Mouse (Mus musculus) liver, adult 2 months (tissue): Measurements from ENCODE around the gene Gabra6.

Experiments
- CTCF ChIP-seq: fragments of 200-500 bp; IDR thresholded peaks from 2 replicates; pipeline ENCODE4 v1.5.1; 2011; ENCODE audit warnings: low read depth, low read length, control low read depth
- POLR2A ChIP-seq: fragments of 200-500 bp; IDR thresholded peaks from 2 replicates; pipeline ENCODE4 v1.6.1; 2011; ENCODE audit warnings: low read length, control low read depth; ENCODE audit not compliant: insufficient read depth; ENCODE audit errors: extremely low read depth

DNA sequence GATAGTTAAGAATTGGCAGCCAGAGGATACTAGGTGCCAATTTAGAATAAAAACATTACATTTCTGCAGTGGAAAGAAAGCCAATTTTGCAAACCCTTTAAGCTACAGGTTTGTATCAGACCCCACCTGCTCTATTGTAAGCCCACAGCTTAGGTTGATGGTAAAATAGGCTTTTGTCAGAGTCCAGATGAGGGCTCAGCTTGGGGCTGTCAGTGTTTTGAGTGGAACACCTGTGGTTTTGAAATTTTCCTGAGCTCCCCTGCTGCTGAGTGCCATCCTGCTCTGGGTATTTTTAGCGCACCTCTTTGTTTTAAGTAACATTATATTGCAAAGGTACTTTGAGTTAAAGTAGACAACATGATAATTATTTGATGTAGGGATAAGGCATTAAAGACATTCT is 10.0 kb downstream of the Gabra6 start:
- TF ChIP-seq CTCF (no peak), POLR2A (no peak)
